Mouse (Mus musculus) ES-Bruce4 (cell line): ENCODE data around the gene Olfr1189. TPM values are rescaled to one million over a fixed set of nuclear protein-coding genes. Genes with fewer than 3 reads are reported as not detected.
"Not testable (repeated sequence)": the region's sequence is repeated elsewhere in the genome, so short reads cannot be mapped to it uniquely, and the experiment has no call there.

Experiments used
- H3K27ac ChIP-seq: 2 replicates; pipeline ENCODE4 v1.5.1; 2012; ENCODE audit warnings: low read length, inconsistent platforms; ENCODE audit not compliant: insufficient read depth
- H3K27me3 ChIP-seq: 2 replicates; pipeline ENCODE4 v1.6.1; 2012; ENCODE audit warnings: mild to moderate bottlenecking, low read length, inconsistent platforms; ENCODE audit not compliant: control insufficient read depth, poor library complexity, insufficient read depth, severe bottlenecking
- H3K36me3 ChIP-seq: 2 replicates; pipeline ENCODE4 v1.6.1; 2012; ENCODE audit warnings: inconsistent platforms, mild to moderate bottlenecking, low read length, moderate library complexity; ENCODE audit not compliant: control insufficient read depth, poor library complexity, insufficient read depth, severe bottlenecking
- H3K4me1 ChIP-seq: one replicate; pipeline ENCODE4 v1.8.1; 2011; ENCODE audit warnings: low read length; ENCODE audit not compliant: control insufficient read depth, insufficient read depth
- H3K4me3 ChIP-seq: 2 replicates; pipeline ENCODE4 v1.5.1; 2011; ENCODE audit warnings: low read depth, mild to moderate bottlenecking, low read length
- H3K9ac ChIP-seq: 2 replicates; pipeline ENCODE4 v1.6.1; 2012; ENCODE audit warnings: low read depth, mild to moderate bottlenecking, inconsistent platforms; ENCODE audit not compliant: poor library complexity, severe bottlenecking
- H3K9me3 ChIP-seq: replicated peaks from 2 replicates; pipeline ENCODE4 v1.6.1; 2012; ENCODE audit warnings: mild to moderate bottlenecking, low read length, inconsistent platforms; ENCODE audit not compliant: control insufficient read depth, poor library complexity, insufficient read depth, severe bottlenecking
- CTCF ChIP-seq: IDR thresholded peaks from one replicate; pipeline ENCODE4 v1.8.1; 2011; ENCODE audit warnings: low read depth, low read length
- EP300 ChIP-seq: IDR thresholded peaks from 2 replicates; pipeline ENCODE4 v1.6.1; 2011; ENCODE audit warnings: low read depth, low read length; ENCODE audit not compliant: insufficient read depth
- POLR2A ChIP-seq: IDR thresholded peaks from one replicate; pipeline ENCODE4 v1.8.1; 2011; ENCODE audit warnings: low read length; ENCODE audit not compliant: insufficient read depth
- polyA plus RNA-seq: library from polyadenylated mRNA; stranded (reverse); fragments of >200 nt; gene quantifications from 2 replicates; pipeline ENCODE4 v1.2.4, GENCODE M21; 2011; ENCODE audit warnings: low read depth; ENCODE audit not compliant: missing spikeins, insufficient read depth, insufficient read length

Olfr1189 gene
- not detected in 2 replicates for polyA plus RNA-seq

- no peak within 1 kb of the TSS for H3K27ac ChIP-seq
- no peaks in the 10 kb centered on the region for H3K9me3 ChIP-seq
- H3K4me1 ChIP-seq: no peaks in the 10 kb centered on the region
- no peak for TF ChIP-seq CTCF
- no peak for TF ChIP-seq POLR2A
- no peak for TF ChIP-seq EP300
- H3K36me3 ChIP-seq: no peaks in the 10 kb centered on the region
- no peaks in the 10 kb centered on the region for H3K27me3 ChIP-seq
- H3K4me3 ChIP-seq: no peak within 1 kb of the TSS
- H3K9ac ChIP-seq: no peak within 1 kb of the TSS
Measured at GRCm38 (mm10) chr2:88586154-88586553, at the start of gene Olfr1189. Gene Olfr1189 (plus strand): TSS chr2:88586454.

DNA sequence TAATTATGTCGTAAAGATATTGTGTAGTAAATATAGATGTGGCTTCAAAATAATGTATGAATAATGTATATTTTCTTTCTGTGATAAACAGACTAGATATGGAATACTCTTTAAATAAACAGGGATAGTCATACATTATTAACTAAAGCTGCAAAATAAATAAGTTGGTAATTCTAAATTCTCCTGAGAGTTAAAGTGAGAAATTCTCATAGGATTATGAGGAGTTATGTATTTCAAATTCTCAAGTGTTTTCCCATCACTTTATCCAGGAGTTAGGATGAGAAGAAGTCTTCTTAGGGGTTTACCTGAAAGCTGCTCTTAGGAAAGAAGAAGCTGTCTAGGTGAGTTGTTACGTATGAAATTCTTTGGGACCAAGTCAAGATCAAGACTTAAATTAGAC, 29.6 kb upstream of the Olfr1189 start, which contains the start of gene Olfr1188:
TSS of gene Olfr1188 (plus strand) at position 301 of the 400 bp plus-strand sequence.
- TF ChIP-seq POLR2A (no peak), EP300 (no peak), CTCF (no peak)
- Histone ChIP-seq H3K9ac (no peak within 1 kb of the TSS), H3K4me1 (no peaks in the 10 kb centered on the region), H3K4me3 (no peak within 1 kb of the TSS), H3K27me3 (no peaks in the 10 kb centered on the region), H3K9me3 (no peaks in the 10 kb centered on the region), H3K36me3 (no peaks in the 10 kb centered on the region), H3K27ac (no peak within 1 kb of the TSS)

DNA sequence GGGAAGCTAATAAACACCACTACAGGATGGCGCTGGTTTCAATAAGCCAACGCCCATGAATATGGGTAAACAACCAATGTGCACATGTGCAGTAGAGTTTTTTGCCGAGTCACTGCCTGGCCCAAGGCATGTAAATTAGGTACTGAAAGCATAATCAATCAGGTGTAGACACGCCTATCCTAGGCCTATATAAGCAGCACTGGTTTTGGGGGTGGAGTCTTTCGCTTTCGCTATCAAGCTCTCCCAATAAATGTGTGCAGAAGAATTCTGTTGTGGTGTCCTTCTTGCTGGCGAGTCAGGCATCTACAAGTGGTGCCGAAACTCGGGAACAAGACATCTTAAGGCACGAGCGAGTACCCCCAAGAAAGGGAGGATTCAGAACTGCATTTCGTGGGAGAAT, 13.6 kb upstream of the Olfr1189 start:
- not testable (repeated sequence) for H3K27ac ChIP-seq

DNA sequence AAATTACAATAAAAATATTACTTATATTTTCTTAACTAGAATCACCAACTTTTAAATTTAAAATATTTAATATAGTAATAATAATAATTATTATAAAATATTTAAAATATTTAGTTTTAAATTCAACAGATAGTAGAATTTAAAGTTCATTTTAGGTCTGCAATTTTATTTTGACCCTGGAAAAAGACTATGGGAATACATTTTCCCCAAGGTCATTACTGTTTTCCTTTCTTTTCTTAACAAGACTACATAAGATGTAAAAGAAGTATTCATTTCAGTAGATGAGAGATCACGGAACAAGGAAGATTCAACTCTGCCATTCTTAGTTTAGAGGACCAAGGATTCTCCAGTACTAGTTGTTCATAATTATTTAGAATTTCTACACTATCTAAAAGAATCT, 54.0 kb downstream of the Olfr1189 start, which contains the start of gene Olfr1191-ps1:
TSS of gene Olfr1191-ps1 (plus strand) at position 301 of the 400 bp plus-strand sequence.
- not testable (repeated sequence) for H3K9ac ChIP-seq, H3K27me3 ChIP-seq, H3K36me3 ChIP-seq, H3K27ac ChIP-seq, H3K9me3 ChIP-seq, H3K4me3 ChIP-seq, H3K4me1 ChIP-seq

More for the DNA sequence above, 13.6 kb upstream of the Olfr1189 start:
- not testable (repeated sequence) for H3K9ac ChIP-seq, H3K4me1 ChIP-seq, H3K9me3 ChIP-seq, H3K27me3 ChIP-seq, H3K4me3 ChIP-seq, H3K36me3 ChIP-seq

Other genes with a start within 250 kb of the Olfr1189 start
- not detected in 2 replicates for gene Olfr1176, start 249.7 kb upstream of the Olfr1189 start, polyA plus RNA-seq
- not detected in 2 replicates for gene Olfr1177-ps, start 240.0 kb upstream of the Olfr1189 start, polyA plus RNA-seq
- gene Olfr1178, start 199.4 kb upstream of the Olfr1189 start, polyA plus RNA-seq: not detected in 2 replicates
- not detected in 2 replicates for gene Olfr1179, start 180.0 kb upstream of the Olfr1189 start, polyA plus RNA-seq
- not detected in 2 replicates for gene Olfr1180, start 167.3 kb upstream of the Olfr1189 start, polyA plus RNA-seq
- not detected in 2 replicates for gene Olfr1181, start 160.3 kb upstream of the Olfr1189 start, polyA plus RNA-seq
- gene Gm13757, start 137.3 kb upstream of the Olfr1189 start, polyA plus RNA-seq: not detected in 2 replicates
- gene Olfr1183, start 131.6 kb upstream of the Olfr1189 start, polyA plus RNA-seq: not detected in 2 replicates
- not detected in 2 replicates for gene Olfr1184, start 102.9 kb upstream of the Olfr1189 start, polyA plus RNA-seq
- gene Olfr1185-ps1, start 93.1 kb upstream of the Olfr1189 start, polyA plus RNA-seq: not detected in 2 replicates
- not detected in 2 replicates for gene Olfr1186, start 67.9 kb upstream of the Olfr1189 start, polyA plus RNA-seq
- gene Olfr1188, start 29.5 kb upstream of the Olfr1189 start, polyA plus RNA-seq: not detected in 2 replicates
- not detected in 2 replicates for gene Olfr1191-ps1, start 54.1 kb downstream of the Olfr1189 start, polyA plus RNA-seq
- gene Olfr1192-ps1, start 62.1 kb downstream of the Olfr1189 start, polyA plus RNA-seq: 0.12 TPM in 1 of 2 replicates, not detected in the other
- gene Olfr1193, start 89.2 kb downstream of the Olfr1189 start, polyA plus RNA-seq: not detected in 2 replicates
- not detected in 2 replicates for gene Olfr1195, start 102.7 kb downstream of the Olfr1189 start, polyA plus RNA-seq
- gene Olfr1196, start 118.1 kb downstream of the Olfr1189 start, polyA plus RNA-seq: not detected in 2 replicates
- not detected in 2 replicates for gene Olfr1197, start 145.9 kb downstream of the Olfr1189 start, polyA plus RNA-seq
- gene Olfr1198, start 164.9 kb downstream of the Olfr1189 start, polyA plus RNA-seq: 0.25 and 0.43 TPM in 2 replicates
- gene Olfr1199, start 174.0 kb downstream of the Olfr1189 start, polyA plus RNA-seq: 0.52 TPM in 1 of 2 replicates, not detected in the other
- gene Olfr1200, start 184.0 kb downstream of the Olfr1189 start, polyA plus RNA-seq: not detected in 2 replicates
- gene Olfr1201, start 206.6 kb downstream of the Olfr1189 start, polyA plus RNA-seq: not detected in 2 replicates
- not detected in 2 replicates for gene Olfr1202, start 228.0 kb downstream of the Olfr1189 start, polyA plus RNA-seq
- not detected in 2 replicates for gene Olfr1205, start 243.3 kb downstream of the Olfr1189 start, polyA plus RNA-seq